Mouse (Mus musculus) kidney, adult 2 months (tissue): ENCODE measurements at regions not wholly inside any gene's neighbourhood (a gene's known extent, or its start where the extent isn't known, plus 50 kb on each side); places are given as distances from the start of the nearest gene placed in this dataset.

Experiments used
- CTCF ChIP-seq: fragments of 200-500 bp; conservative IDR thresholded peaks from 2 replicates; pipeline ENCODE4 v1.5.1; 2011; ENCODE audit warnings: low read depth, mild to moderate bottlenecking, control low read depth, low read length, moderate library complexity, mixed read lengths; ENCODE audit not compliant: insufficient read depth, insufficient read length
- POLR2A ChIP-seq: fragments of 200-500 bp; IDR thresholded peaks from one replicate; pipeline ENCODE4 v1.6.1; 2011; ENCODE audit warnings: low read depth, low read length, control low read depth

- TF ChIP-seq CTCF (no peak), POLR2A (no peak)
These were observed 270.1 kb downstream of the Ccdc91 start for GRCm38 (mm10) chr6:147745690-147746089.
